Mouse (Mus musculus) megakaryocyte, embryonic 14.5 days (primary cell): ENCODE data around the gene Tmem208.

Experiments used
- FLI1 ChIP-seq: IDR thresholded peaks from 2 replicates; pipeline ENCODE4 v1.6.1; 2012; ENCODE audit warnings: low read length, inconsistent platforms, mixed read lengths
- GATA1 ChIP-seq: IDR thresholded peaks from 3 replicates; pipeline ENCODE4 v1.6.1; 2012; ENCODE audit warnings: mixed read lengths, low read length, inconsistent platforms, borderline replicate concordance

DNA sequence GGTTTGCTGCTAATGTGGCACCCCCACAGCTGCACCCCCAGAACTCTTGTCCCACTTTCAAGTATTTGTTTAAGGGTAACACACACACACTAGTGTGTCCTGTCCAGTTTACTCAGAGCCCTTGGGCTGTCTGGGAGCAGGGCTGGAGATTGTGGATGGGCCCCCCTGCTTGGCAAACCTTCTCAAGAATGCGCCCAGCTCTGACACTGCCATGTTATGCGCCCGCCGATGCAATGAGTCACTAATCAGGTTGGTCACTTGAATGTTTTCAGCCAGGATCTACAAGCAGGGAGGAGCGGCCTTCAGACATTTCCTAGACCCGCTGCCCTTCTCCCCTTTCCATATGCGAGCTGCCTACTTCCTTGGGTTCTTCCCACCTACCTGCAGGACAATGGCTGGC lies 33.7 kb upstream of the Tmem208 start:
- no peak for TF ChIP-seq GATA1
- TF ChIP-seq FLI1, result no peak
